Mouse (Mus musculus) thymus, postnatal 25 days (tissue): ENCODE results near the gene Cnga1.
"Not testable (repeated sequence)": the region's sequence is repeated elsewhere in the genome, so short reads cannot be mapped to it uniquely, and the experiment has no call there.

ENCODE experiments used
- DNase-seq: peaks from one replicate; pipeline ENCODE4 v3.0.0; 2022

Cnga1 gene

DNA sequence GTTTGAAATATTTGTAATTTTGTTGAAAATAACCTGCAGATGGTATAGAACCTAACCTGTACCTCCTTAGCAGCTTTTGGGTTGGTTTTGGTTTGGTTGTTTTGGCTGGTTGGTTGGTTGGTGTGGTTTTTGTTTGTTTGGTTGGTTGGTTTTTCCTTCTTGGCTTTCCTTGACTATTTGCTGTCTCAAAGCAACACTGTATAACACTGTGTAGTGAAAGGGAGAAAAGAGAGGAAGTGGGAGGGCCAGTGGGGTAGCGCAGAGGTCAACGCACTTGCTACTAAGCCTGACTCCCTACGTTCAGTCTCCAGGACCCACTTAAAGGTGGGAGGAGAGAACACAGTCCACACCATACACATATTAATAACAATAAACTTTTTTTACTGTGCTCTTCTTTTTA lies 7.5 kb downstream of the Cnga1 start:
- peak; percentile 42 for DNase-seq

- DNase-seq: peak; percentile 77
Measured at GRCm38 (mm10) chr5:72636122-72636521, 8.0 kb downstream of the Cnga1 start.

DNA sequence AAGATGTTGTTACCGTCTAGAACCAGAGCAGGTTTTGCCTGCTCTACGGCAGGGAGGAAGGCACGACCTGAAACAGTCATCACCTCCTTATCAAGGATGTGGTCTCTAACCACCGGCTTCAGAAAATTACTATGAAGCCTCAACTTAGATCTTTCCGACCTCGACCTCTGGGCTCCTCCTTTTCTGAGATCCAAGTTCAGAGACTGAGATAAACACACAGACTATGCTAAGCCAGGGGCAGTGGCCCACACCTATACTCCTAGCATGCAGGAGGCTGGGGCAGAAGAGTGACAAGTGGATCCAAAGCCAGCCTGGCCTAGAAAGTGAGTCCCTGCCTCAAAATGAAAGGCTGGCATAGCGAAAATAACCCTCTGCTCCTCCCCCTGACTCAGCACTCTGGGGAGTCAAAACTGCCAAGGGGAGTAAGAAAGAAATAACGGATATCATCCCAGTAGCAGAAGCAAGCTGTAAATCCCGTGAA lies 9.2 kb downstream of the Cnga1 start:
- DNase-seq: peak; percentile 81

DNA sequence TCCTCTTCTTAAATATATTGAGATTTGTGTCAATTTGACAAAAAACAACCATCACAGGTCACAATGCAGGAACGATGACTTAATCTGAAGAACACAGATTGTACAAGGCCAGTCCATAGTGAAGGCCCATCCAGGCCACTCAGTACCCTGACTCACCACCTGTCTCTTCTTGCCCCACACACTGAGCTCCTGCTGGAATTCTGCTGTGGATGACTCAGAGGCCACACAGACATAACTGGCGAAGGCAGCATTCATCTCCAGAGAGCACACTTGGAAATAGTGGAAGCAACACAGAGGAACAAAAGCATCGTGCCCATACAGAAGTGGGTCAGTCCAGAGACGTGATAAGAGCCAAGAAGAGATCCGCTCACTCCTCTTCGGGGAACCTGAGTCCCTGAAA lies 14.0 kb downstream of the Cnga1 start:
- DNase-seq: no peak

GRCm38 (mm10) chr5:72621022-72621421 lies 23.1 kb downstream of the Cnga1 start:
- peak; percentile 30 for DNase-seq

DNA sequence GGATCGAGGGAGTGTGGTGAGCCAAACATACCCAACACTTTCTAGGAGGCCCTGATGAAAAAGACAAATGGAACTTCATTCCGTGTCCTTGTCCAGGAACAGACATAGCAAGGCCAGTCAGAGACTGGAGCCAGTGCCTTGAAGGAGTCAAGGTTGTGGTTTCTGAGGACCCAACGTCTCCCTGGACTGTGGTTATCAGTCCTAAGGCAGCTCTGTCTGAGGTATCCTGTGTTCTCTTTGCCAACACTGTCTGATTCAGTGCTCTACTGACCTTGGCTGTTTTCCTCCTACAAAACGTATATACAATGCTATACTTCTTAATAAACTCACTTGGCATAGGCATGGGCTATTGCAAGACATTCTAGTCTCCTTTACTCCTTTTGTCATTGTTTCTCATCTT lies 26.7 kb downstream of the Cnga1 start:
- DNase-seq: no peak

DNA sequence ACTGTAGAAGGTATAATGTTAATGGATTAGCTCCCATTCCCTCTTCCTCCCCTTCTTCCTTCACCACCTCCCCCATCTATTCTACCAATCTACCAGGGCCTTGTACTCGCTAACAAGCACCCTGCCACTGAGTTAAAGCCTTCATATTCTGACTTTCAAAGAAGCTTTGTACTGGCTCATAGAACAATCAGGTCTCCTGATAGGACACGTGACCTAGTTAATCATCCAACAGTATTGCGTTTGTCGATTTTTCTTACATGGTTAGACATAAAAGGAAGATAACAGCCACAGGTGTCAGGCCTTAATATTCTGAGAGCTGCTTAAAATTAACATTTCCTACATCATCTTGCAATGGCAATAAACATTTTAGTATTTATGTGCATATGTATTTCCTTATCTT lies 40.9 kb downstream of the Cnga1 start:
- no peak for DNase-seq

- DNase-seq: peak; percentile 55
Measured at GRCm38 (mm10) chr5:72601006-72601405, 43.1 kb downstream of the Cnga1 start.

GRCm38 (mm10) chr5:72587192-72587681 lies 56.8 kb downstream of the Cnga1 start, which contains the start of gene Gm5868:
Gene Gm5868, minus strand, starts transcription at chr5:72587551.
- no peak for DNase-seq

- DNase-seq: not testable (repeated sequence)
Measured at GRCm38 (mm10) chr5:72586667-72587191, 57.3 kb downstream of the Cnga1 start.

- peak; percentile 36 for DNase-seq
Measured at GRCm38 (mm10) chr5:72586122-72586521, 58.0 kb downstream of the Cnga1 start.

- not testable (repeated sequence) for DNase-seq
Measured at GRCm38 (mm10) chr5:72580970-72581332, 63.1 kb downstream of the Cnga1 start, which contains the start of gene Zar1. Gene Zar1, minus strand, starts transcription at chr5:72581254.

DNA sequence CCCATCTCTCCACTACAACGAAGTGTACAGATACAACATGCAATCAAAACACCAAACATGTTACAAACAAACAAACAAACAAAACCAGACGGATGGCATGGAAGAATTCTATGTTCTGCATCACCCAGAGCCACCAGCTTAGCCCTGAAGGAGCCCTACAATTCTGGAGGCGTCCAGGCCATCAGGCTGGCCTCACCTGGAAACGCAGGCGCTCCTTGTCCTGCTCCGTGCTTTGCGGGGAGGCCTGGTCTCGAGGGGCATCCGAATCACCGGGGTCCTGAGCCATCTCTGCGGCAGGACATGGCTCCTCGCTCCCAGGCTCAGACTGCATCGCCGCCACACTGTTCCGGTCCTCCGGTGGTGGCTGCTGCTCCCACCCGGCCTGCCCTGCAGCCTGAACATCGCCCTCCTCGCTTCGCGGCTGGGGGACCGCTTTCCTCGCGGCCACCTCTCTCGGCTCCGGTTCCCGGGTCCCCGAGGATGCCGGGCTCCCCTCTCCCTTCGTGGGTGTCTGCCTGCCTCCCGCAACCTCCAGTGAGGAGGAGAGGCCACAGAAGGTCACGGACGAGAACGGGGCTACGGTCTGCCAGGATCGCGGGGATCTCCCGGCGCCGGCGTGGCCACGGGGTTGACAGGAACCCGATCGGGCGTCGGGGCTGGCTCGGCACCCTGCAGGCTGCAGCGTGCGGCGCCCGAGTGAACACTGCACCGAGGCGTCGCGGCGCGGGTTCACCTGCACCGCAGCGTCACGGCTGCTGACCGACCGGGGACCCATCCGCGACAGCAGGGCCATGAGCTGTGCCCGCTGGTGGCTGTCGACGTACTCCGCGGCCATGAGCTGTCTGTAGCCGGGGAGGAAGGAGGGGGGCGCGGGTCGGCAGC lies 63.7 kb downstream of the Cnga1 start:
- DNase-seq: peak; percentile 20

DNA sequence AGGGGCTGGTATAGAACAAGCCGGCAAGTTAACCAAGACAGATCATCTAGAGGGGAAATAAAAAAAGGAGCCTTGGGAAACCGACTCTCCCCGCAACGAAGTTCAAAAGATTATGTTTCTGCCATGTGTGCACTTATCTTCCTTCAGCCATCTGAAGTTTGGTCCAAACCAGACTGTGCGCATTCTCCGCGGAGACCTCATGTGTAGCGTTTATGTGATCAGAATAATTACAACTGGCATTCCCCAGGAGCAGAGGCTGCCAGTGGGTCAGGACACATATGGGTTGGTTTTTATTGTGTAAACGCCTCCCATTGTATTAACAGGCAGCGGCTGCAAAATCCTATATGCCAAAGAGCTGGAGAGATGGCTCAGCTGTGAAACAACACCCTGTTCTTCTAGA lies 64.5 kb downstream of the Cnga1 start:
- DNase-seq: not testable (repeated sequence)

DNA sequence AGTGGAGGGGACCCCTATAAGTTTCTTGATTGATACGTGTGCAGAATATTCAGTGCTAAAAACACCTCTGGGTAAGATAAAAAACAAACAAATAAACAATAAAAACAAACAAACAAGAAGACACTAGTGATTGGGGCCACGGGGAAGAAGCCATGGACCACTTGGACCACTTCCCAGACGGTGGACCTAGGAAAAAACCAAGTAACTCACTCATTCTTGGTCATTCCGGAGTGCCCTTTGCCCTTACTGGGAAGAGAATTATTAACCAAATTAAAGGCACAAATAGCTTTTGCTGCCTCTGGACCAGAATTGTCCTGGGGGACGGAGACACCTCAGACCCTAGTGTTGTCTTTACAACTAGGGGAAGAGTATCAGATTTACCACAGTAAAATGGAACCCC lies 78.5 kb downstream of the Cnga1 start:
- DNase-seq: no peak

DNA sequence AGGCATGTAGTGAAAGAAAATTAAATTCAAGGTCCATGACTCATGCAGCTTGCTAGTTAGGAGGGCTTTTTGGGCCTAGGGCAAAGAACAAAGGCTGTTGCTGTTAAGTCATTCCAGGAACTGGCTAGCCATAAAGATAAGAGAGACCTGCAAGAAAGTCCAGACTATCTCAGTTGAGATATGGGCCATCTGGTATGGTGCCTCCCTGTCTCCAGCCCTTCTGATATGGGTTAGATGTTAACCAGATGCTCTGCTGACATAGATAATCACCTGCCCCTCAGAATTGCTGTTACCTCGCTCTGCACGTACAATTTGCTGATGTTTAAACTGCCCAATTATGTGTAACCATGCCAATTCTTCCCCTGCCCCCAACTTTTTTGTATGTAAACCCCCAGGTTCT lies 80.9 kb downstream of the Cnga1 start:
- not testable (repeated sequence) for DNase-seq

GRCm38 (mm10) chr5:72560976-72561628 lies 83.0 kb downstream of the Cnga1 start:
- no peak for DNase-seq

DNA sequence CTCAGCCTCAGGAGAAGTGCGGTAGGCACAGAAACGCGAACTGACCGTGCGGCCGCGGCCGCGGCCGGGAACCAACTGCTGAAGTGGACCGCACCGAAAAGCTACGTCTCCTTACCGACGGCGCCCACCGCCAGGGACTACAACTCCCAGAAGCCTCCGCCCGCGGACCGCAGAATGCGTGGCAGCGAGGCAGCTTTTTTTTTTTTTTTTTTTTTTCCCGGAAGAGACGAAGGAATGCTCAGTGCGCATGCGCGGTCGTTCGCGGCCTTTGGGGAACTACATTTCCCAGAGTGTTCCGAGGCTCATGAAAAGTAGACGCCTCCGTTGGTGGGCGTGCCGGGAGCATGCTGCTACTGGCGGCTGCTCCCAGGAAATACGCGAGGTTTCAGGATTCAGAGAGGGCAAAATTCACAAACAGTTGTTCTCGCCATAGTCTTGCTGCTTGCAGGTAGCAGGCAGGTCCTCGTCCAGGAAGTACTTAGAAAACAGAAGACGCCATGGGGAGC lies 84.5 kb downstream of the Cnga1 start, which contains the start of gene Nfxl1:
TSS of gene Nfxl1 (minus strand) at position 141 of the 506 bp plus-strand sequence.
- peak; percentile 94 for DNase-seq

DNA sequence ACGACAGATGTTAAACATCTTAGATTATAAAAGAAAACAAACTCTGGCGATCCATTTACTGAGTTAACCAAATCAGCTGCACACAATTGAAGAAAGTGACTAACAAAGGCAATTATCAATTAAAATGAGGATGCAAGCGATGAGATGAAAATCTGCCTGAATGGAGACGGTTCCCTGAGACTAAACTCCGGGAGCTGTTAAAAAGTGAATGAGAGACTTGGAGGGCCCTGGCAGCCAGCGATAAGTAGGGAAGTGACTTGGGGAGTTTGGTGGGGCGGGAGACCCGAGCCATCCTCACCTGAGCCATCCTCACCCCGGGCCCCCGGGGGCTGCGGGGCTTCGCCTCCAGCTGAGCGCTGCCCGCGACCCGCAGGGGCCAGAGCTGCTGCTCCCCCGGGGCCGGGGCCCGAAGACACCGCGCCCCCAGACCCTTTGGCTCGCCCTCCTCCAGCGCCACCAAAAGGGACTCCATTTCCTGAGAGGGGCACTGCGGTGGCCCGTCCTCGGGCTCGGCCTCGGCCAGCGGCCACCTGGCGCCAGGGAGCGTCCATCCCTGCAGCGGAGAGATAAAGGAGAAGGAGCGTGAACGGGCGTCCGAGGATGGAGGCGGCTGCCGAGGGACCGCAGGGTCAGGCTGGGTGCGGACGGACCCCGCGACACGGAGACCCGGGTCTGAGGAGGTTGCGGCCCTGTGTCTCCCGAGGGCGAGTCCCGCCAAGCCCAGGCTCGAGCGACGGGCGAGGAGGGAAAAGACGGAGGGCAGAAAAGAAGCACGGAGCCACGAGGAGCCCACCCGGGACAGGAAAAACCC lies 85.2 kb downstream of the Cnga1 start:
- DNase-seq: no peak

DNA sequence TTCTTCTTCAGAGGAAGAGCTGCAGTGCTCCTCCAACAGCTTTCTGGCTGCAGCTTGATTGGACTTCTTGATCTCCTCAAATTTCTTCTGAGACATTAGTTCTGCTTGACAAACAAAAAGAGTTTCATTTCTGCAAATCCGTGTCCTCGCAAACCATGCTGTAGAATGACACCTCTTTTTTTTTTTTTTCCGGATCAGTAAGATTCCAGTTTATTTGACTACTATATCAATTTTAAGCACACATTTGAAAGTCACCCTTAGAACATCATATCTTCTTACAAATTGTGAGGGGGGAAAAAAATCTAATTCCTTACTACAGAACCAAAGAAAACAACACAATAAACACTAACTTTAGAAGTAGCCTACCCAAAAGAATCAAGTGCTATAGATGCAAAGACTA lies 87.8 kb downstream of the Cnga1 start:
- no peak for DNase-seq
